Mouse (Mus musculus) brain, embryonic 14.5 days (tissue): Measurements from ENCODE around the gene Ppm1n. TPM values are rescaled to one million over a fixed set of nuclear protein-coding genes. Genes with fewer than 3 reads are reported as not detected.

Source experiments
- DNase-seq: peaks from one replicate; pipeline ENCODE4 v3.0.0-alpha.2; 2011; ENCODE audit warnings: low read depth
- CTCF ChIP-seq: fragments of 200-500 bp; IDR thresholded peaks from 2 replicates; pipeline ENCODE4 v1.5.1; 2012; ENCODE audit warnings: inconsistent platforms, mild to moderate bottlenecking, moderate library complexity, borderline replicate concordance; ENCODE audit not compliant: insufficient read depth, insufficient read length; ENCODE audit errors: extremely low read depth
- POLR2A ChIP-seq: fragments of 200-500 bp; IDR thresholded peaks from 2 replicates; pipeline ENCODE4 v1.6.1; 2012; ENCODE audit warnings: mild to moderate bottlenecking, inconsistent platforms, borderline replicate concordance; ENCODE audit not compliant: poor library complexity, insufficient read depth, insufficient read length, severe bottlenecking; ENCODE audit errors: extremely low read depth
- polyA plus RNA-seq: library from polyadenylated mRNA; depleted of rRNA; stranded (reverse); fragments of >200 nt; gene quantifications from 2 replicates; pipeline ENCODE4 v1.2.3, GENCODE M21; 2012

The Ppm1n gene
- polyA plus RNA-seq, 1 experiment: 1.1 TPM

DNA sequence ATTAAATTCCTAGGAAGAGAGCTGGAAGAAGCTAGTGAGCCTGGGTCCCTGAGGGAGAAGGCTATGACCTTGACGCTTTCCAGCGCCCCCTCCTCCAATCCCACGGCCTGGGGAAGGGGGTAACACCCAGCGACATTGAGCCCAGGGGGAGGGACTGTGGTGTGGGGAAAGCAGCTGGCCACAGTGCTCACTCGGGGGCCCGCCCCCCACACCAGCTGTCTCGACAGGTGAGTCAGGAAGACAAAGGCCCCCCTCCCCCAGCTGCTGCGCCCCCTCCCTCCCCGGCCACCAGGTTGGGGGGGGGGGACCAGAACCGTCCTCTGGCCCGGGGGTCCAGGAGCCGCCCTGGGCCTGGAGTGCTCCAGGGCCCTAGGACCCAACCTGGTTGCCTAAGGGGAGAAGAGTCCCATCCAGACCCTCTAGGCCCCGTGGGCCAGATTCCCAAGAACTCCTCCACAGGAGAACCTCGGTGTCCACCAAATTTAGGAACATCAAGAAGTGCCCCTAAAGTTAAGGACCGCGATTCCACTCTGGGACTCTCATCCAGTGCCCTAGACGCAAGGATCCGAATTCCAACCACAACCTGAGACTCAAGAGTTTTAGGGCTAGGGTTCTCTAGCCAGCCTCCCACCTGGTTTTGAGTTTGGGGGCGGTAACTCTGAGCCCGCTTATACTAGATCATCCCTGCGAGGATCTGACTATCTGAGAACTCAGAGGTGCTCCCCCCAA lies 9.2 kb downstream of the Ppm1n start:
- TF ChIP-seq POLR2A: no peak
- no peak for TF ChIP-seq CTCF
- DNase-seq: no peak

- DNase-seq: peak; percentile 47
- TF ChIP-seq POLR2A: no peak
- TF ChIP-seq CTCF: no peak
These were observed 10.0 kb downstream of the Ppm1n start for GRCm38 (mm10) chr7:19269721-19270441.

GRCm38 (mm10) chr7:19268993-19269681 lies 10.7 kb downstream of the Ppm1n start:
- DNase-seq: no peak
- TF ChIP-seq CTCF (no peak), POLR2A (no peak)

DNA sequence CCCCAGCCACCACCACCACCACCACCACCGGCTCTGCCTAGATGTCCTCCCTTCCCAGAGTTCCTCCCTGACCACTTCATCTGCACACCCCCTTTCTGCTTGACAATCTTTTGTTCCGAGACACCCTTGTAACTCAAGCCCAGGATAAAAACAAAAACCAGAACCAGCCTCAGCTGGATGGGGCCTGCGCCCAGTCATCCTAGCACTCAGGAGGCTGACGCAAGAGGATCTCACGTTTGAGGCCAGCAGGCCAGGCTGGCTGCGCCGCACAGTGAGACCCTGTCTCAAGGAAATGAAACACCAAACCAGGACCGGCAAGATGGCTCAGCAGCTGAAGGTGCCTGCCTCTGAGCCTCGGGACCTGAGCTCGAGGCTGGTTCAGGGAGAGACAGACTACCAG lies 12.8 kb downstream of the Ppm1n start:
- DNase-seq: no peak
- no peak for TF ChIP-seq POLR2A
- no peak for TF ChIP-seq CTCF

DNA sequence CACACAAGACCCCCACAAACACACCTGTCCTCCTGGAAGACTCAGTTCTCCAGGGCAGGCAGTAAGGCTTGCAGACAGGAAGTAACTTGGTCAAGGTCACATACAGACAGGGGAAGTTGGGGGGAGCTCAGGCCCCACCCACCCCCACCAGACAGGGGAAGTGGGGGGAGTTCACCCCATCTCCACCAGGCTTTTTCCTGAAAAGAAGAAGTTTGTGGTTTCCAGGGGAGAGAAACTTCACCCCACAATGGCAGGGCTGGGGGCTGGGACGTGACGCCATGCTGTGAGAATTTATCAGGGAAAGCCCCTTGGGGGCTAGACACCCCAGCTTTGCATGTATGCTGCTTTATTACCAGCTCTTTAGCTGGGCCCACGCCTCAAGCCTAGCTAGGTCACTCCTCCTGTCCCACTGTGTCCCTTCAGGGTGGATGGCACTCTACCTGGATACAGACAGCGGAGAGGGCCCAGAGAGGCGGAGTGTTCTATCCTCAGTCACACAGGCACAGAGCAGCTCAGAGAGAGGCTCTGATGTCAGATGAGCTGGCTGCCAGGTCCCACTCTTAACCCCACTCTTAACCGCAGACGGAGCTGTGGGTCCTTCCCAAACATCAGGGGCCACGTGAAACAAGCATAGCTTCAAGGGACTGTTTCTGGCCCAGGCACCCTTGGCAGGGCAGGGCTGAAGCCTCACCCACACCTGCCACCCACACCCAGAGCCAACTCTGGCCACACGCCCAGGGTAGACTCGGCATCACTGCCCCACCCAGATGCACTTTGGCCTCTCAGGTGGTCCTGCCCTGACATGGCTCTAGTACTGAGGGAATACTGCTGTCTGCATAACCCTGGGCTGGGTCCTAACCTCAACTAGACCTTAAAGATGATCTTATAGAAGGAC lies 13.7 kb downstream of the Ppm1n start:
- no peak for TF ChIP-seq CTCF
- TF ChIP-seq POLR2A: no peak
- no peak for DNase-seq

GRCm38 (mm10) chr7:19265147-19265546 lies 14.7 kb downstream of the Ppm1n start:
- no peak for DNase-seq
- TF ChIP-seq CTCF (no peak), POLR2A (no peak)

DNA sequence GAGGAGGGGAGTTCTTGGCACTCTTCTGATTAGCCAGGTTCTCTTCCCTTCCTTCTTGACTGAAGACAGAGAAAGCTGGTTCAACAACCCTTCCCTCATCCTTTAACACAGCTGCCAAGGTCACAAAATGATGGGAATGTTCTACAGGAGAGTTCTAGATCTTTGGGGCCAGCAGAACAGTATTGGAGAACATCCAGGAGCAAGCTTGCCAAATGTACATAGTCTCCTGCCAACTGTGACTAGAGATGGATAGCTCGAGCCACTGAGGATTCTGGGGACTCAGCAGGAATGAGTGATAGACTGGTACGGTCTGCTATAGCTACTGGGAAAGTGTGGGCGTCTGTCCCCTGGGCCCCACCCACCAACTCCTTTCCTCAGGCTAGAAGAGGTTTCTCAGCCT lies 21.5 kb downstream of the Ppm1n start:
- no peak for DNase-seq
- TF ChIP-seq CTCF (no peak), POLR2A (no peak)

DNA sequence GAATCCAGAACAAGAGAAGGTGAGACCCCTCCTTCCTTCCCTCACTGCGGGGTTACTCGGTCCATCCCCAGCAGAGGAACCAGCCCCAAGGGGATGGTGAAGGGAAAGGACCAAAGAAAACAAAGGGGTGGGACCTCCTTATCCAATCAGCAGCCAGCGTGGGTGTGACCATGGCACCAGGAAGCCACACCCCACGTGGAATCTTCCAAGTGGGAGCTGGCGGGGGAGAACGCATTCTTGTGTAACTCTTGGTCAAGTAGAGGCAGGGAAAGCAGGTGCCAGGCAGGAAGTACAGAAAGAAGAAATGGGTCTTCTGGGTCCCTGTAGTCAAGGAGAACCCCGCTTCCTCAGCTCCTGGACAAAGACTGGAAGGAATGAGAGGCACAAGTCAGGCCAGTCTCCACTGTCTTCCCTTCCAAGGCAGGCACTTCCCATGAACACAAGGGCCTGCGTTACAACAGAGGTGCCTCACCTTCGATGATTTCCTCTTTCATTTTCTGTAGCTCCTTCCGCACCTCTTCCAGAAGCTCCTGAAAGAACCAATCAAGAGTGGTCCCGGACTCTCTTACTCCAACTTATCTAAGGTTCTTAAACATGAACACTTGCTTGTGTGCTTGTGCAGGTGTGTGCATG lies 22.4 kb downstream of the Ppm1n start:
- TF ChIP-seq CTCF: no peak
- TF ChIP-seq POLR2A: no peak
- peak; percentile 85 for DNase-seq

DNA sequence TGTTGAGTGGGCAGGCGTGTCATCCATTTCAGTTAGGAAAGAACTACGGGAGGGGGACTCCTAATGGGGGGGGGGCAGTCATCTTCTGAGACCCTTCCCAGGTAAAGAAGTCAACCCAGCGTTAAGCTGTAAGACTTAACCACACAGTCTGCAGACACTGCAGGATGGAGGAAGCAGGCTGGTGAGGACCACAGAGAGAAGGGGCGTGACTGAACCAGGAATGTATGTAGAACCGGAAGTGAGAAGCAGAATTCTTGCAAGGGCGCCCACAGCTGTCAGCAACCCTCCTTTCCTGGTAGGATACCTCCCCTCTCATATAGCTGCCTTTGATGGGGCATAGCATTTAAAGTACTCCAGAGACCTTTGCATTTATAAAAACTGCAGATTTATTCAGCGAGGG lies 23.3 kb downstream of the Ppm1n start:
- TF ChIP-seq CTCF (no peak), POLR2A (no peak)
- DNase-seq: no peak

DNA sequence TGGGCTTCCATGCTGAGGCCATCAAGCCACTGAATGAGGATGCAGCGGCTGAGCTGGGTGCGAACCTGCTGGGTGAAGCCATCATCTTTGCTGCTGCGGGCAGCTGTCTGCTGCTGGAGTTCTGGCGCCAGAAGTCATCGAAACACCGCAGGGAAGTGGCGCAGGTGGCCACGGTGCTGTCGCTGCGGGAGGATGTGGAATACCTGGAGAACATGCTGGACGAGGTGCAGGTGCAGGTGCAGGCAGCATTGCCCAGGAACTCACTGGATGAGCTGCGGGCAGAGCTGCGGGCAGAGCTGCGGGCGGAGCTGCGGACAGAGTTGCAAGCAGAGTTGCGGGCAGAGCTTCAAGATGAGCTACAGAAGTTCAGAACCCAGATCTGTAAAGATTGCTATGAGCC lies 24.5 kb downstream of the Ppm1n start:
- no peak for TF ChIP-seq POLR2A
- TF ChIP-seq CTCF: no peak
- DNase-seq: no peak

DNA sequence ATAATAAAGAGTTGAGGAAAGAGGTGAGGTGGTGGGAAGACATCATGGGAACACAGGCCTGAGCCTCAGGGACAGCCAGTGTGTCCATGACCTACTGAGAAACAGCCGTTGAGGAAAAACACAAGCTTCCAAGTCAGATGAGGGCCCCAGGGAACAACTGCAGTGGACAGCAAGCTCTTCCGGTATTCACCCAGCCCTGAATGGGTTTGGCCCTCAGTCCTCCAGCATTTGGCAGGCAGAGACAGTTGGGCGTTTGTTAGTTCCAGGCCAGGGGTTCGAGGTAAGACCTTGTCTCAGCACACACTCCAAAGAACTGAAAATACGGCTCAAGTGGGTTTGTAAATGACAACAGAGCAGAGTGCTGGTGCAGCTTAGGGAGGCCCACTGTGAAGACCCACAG lies 26.4 kb downstream of the Ppm1n start:
- DNase-seq: no peak
- TF ChIP-seq CTCF (no peak), POLR2A (no peak)
